Mouse (Mus musculus) heart, adult 18-20 months (tissue): ENCODE measurements at regions not wholly inside any gene's neighbourhood (a gene's known extent, or its start where the extent isn't known, plus 50 kb on each side); places are given as distances from the start of the nearest gene placed in this dataset.

Experiments used
- DNase-seq, 2 experiments: peaks; one replicate each; pipeline ENCODE4 v3.0.0; 2021 to 2022; ENCODE audit warnings: mixed read lengths in 1 of 2

- DNase-seq = no peak
Observed at GRCm38 (mm10) chr2:117724066-117724465, 381.3 kb upstream of the Rasgrp1 start.

GRCm38 (mm10) chr2:117731253-117731652 is 380.4 kb upstream of the Thbs1 start:
- no peak for DNase-seq

- DNase-seq = no peak
Observed at GRCm38 (mm10) chr2:117742413-117742812, 369.3 kb upstream of the Thbs1 start.

GRCm38 (mm10) chr2:117743901-117744300 is 367.8 kb upstream of the Thbs1 start:
- no peak for DNase-seq

GRCm38 (mm10) chr2:117745767-117746166 is 365.9 kb upstream of the Thbs1 start:
- DNase-seq = no peak

- DNase-seq = no peak
Observed at GRCm38 (mm10) chr2:117747136-117747535, 364.5 kb upstream of the Thbs1 start.

GRCm38 (mm10) chr2:117748892-117749291 is 362.8 kb upstream of the Thbs1 start:
- peak; percentile 21 to 25 for DNase-seq

GRCm38 (mm10) chr2:117759491-117760013 is 352.1 kb upstream of the Thbs1 start:
- DNase-seq = no peak

GRCm38 (mm10) chr2:117763631-117764030 is 348.0 kb upstream of the Thbs1 start:
- no peak for DNase-seq

GRCm38 (mm10) chr2:117765572-117765971 is 346.1 kb upstream of the Thbs1 start:
- no peak for DNase-seq

GRCm38 (mm10) chr2:117766450-117766849 is 345.2 kb upstream of the Thbs1 start:
- DNase-seq = no peak

- DNase-seq = no peak
Observed at GRCm38 (mm10) chr2:117769402-117770114, 342.1 kb upstream of the Thbs1 start.

- no peak for DNase-seq
Observed at GRCm38 (mm10) chr2:117770115-117770485, 341.6 kb upstream of the Thbs1 start.

- peak in 1 of 2 experiments; percentile 32 for DNase-seq
Observed at GRCm38 (mm10) chr2:117780287-117780686, 331.4 kb upstream of the Thbs1 start.

GRCm38 (mm10) chr2:117780816-117781215 is 330.9 kb upstream of the Thbs1 start:
- DNase-seq = no peak

GRCm38 (mm10) chr2:117787321-117787720 is 324.4 kb upstream of the Thbs1 start:
- DNase-seq = no peak

GRCm38 (mm10) chr2:117794285-117794684 is 317.4 kb upstream of the Thbs1 start:
- no peak for DNase-seq

- no peak for DNase-seq
Observed at GRCm38 (mm10) chr2:117801946-117802600, 309.6 kb upstream of the Thbs1 start.

- no peak for DNase-seq
Observed at GRCm38 (mm10) chr2:117802686-117803085, 309.0 kb upstream of the Thbs1 start.

- DNase-seq = no peak
Observed at GRCm38 (mm10) chr2:117804686-117805085, 307.0 kb upstream of the Thbs1 start.

- no peak for DNase-seq
Observed at GRCm38 (mm10) chr2:117807121-117807520, 304.6 kb upstream of the Thbs1 start.

GRCm38 (mm10) chr2:117811506-117811905 is 300.2 kb upstream of the Thbs1 start:
- DNase-seq = no peak

- DNase-seq = no peak
Observed at GRCm38 (mm10) chr2:117811931-117812330, 299.7 kb upstream of the Thbs1 start.
